Mouse (Mus musculus): ENCODE measurements around the gene Tgfb3. TPM values are rescaled to one million over a fixed set of nuclear protein-coding genes. Genes with fewer than 3 reads are reported as not detected.

The Tgfb3 gene
- polyA plus RNA-seq, 1 experiment from 2014 or later, result 4.0 TPM

- Histone ChIP-seq H3K9ac (ENCODE audit: low read depth, low read length) (no peak overlapping the region), H3K27me3 (ENCODE audit: control insufficient read depth, insufficient read depth, low read depth, low read length) (no peaks in the 10 kb centered on the region), H3K9me3 (replicated peaks; ENCODE audit: control insufficient read depth, low read length, poor library complexity, severe bottlenecking) (no peaks in the 10 kb centered on the region), H3K4me2 (ENCODE audit: low read length) (no peak overlapping the region), H3K4me3 (ENCODE audit: low read depth, low read length) (no peak overlapping the region), H3K27ac (ENCODE audit: low read length) (no peak overlapping the region), H3K4me1 (ENCODE audit: control insufficient read depth, insufficient read depth, low read length) (peaks cover 4% of the 10 kb centered on the region; the same call in 1 of the 2 replicates), H3K36me3 (ENCODE audit: control insufficient read depth, insufficient read depth, low read length) (no peaks in the 10 kb centered on the region)
- no peak for ATAC-seq
Observed at GRCm38 (mm10) chr12:86035586-86035985, 43.3 kb downstream of the Tgfb3 start.

GRCm38 (mm10) chr12:86030932-86031331 is 47.9 kb downstream of the Tgfb3 start:
- no peak overlapping the region for H3K9ac ChIP-seq (ENCODE audit: low read depth, low read length)
- no peak overlapping the region for H3K4me3 ChIP-seq (ENCODE audit: low read depth, low read length)
- H3K36me3 ChIP-seq (ENCODE audit: control insufficient read depth, insufficient read depth, low read length), result no peaks in the 10 kb centered on the region
- ATAC-seq, result no peak
- 80% methylated on average over 5 of the region's 5 CpGs for WGBS
- H3K27ac ChIP-seq (ENCODE audit: low read length), result no peak overlapping the region
- H3K4me2 ChIP-seq (ENCODE audit: low read length), result no peak overlapping the region
- H3K27me3 ChIP-seq (ENCODE audit: control insufficient read depth, insufficient read depth, low read depth, low read length), result no peaks in the 10 kb centered on the region
- H3K9me3 ChIP-seq (replicated peaks; ENCODE audit: control insufficient read depth, low read length, poor library complexity, severe bottlenecking), result no peaks in the 10 kb centered on the region
- H3K4me1 ChIP-seq (ENCODE audit: control insufficient read depth, insufficient read depth, low read length), result no peaks in the 10 kb centered on the region

DNA sequence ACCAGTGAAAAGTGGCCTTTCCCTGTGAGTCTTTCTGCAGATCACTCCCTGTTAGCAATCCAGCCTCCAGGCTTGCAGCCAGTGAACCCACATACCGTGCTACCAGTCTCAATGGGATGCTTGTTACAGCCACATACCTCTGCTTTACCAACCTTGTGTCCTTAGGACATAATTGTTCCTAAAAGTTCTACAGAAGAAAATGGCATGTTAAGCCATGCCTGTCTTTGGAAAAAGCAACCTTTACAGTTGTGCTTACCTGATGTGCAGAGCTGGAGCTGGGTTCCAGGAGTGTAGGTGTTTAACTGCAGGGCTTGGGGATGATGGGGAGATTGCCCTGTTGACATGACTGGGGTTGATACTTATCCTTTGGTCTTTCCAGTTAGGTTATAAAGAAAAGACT is 51.1 kb downstream of the Tgfb3 start:
- no peaks in the 10 kb centered on the region for H3K4me1 ChIP-seq (ENCODE audit: control insufficient read depth, insufficient read depth, low read length)
- H3K27ac ChIP-seq (ENCODE audit: low read length), result no peak overlapping the region
- no peaks in the 10 kb centered on the region for H3K27me3 ChIP-seq (ENCODE audit: control insufficient read depth, insufficient read depth, low read depth, low read length)
- no peak overlapping the region for H3K4me3 ChIP-seq (ENCODE audit: low read depth, low read length)
- H3K9ac ChIP-seq (ENCODE audit: low read depth, low read length), result no peak overlapping the region
- H3K36me3 ChIP-seq (ENCODE audit: control insufficient read depth, insufficient read depth, low read length), result no peaks in the 10 kb centered on the region
- no peak overlapping the region for H3K4me2 ChIP-seq (ENCODE audit: low read length)
- ATAC-seq, result no peak
- H3K9me3 ChIP-seq (replicated peaks; ENCODE audit: control insufficient read depth, low read length, poor library complexity, severe bottlenecking), result no peaks in the 10 kb centered on the region
- WGBS, result 87% methylated on average over 1 of the region's 1 CpGs

DNA sequence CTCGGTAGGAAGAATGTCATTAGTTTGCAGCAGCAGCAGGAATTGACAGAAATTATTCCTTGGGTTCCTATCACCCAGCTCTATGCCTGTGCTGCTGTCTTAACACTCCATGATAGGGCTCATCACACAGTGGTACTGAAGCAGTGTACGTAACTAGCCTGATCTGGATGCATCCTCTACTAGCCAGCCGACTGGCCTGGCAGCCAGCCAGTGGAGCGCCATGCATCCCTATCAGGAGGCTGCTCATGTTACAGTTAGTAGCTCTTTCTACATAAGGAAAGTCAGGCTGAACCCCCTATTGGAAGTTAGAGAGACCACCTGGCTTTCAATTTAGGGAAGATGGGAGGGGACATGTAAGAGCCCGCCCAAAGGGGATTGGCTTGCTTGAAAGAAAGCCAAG is 51.8 kb downstream of the Tgfb3 start:
- H3K9me3 ChIP-seq (replicated peaks; ENCODE audit: control insufficient read depth, low read length, poor library complexity, severe bottlenecking), result no peaks in the 10 kb centered on the region
- H3K4me2 ChIP-seq (ENCODE audit: low read length), result no peak overlapping the region
- no peaks in the 10 kb centered on the region for H3K27me3 ChIP-seq (ENCODE audit: control insufficient read depth, insufficient read depth, low read depth, low read length)
- no peak overlapping the region for H3K9ac ChIP-seq (ENCODE audit: low read depth, low read length)
- no peak for ATAC-seq
- no peaks in the 10 kb centered on the region for H3K4me1 ChIP-seq (ENCODE audit: control insufficient read depth, insufficient read depth, low read length)
- H3K36me3 ChIP-seq (ENCODE audit: control insufficient read depth, insufficient read depth, low read length), result no peaks in the 10 kb centered on the region
- 62% methylated on average over 5 of the region's 5 CpGs for WGBS
- H3K27ac ChIP-seq (ENCODE audit: low read length), result no peak overlapping the region
- no peak overlapping the region for H3K4me3 ChIP-seq (ENCODE audit: low read depth, low read length)

DNA sequence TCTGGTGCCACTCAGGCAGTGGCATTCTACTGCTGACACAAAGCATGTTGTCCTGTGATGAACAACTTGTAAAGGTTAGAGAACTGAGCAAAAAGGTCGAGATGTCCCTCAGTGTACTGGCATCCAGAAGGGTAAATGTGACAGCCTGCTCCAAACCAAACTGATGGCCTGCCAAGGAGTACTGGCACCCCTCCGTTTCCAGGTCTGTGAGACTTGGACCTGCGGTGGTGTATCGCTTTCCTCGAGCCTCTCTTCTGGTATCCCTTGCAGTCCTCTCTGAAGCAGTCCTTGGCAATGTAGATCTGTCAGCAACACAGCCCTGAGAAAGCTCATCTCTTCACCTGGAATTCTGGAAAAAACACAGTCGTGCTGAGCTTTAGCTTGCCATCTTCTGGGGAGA is 53.4 kb downstream of the Tgfb3 start:
- no peak for ATAC-seq
- 88% methylated on average over 6 of the region's 6 CpGs for WGBS
- Histone ChIP-seq H3K9ac (ENCODE audit: low read depth, low read length) (no peak overlapping the region), H3K9me3 (replicated peaks; ENCODE audit: control insufficient read depth, low read length, poor library complexity, severe bottlenecking) (no peaks in the 10 kb centered on the region), H3K4me3 (ENCODE audit: low read depth, low read length) (no peak overlapping the region), H3K27me3 (ENCODE audit: control insufficient read depth, insufficient read depth, low read depth, low read length) (no peaks in the 10 kb centered on the region), H3K27ac (ENCODE audit: low read length) (no peak overlapping the region), H3K36me3 (ENCODE audit: control insufficient read depth, insufficient read depth, low read length) (no peaks in the 10 kb centered on the region), H3K4me2 (ENCODE audit: low read length) (no peak overlapping the region), H3K4me1 (ENCODE audit: control insufficient read depth, insufficient read depth, low read length) (no peaks in the 10 kb centered on the region)

- 48% methylated on average over 4 of the region's 4 CpGs for WGBS
- no peak overlapping the region for H3K9ac ChIP-seq (ENCODE audit: low read depth, low read length)
- no peaks in the 10 kb centered on the region for H3K9me3 ChIP-seq (replicated peaks; ENCODE audit: control insufficient read depth, low read length, poor library complexity, severe bottlenecking)
- no peaks in the 10 kb centered on the region for H3K4me1 ChIP-seq (ENCODE audit: control insufficient read depth, insufficient read depth, low read length)
- H3K4me3 ChIP-seq (ENCODE audit: low read depth, low read length), result no peak overlapping the region
- no peaks in the 10 kb centered on the region for H3K36me3 ChIP-seq (ENCODE audit: control insufficient read depth, insufficient read depth, low read length)
- H3K4me2 ChIP-seq (ENCODE audit: low read length), result no peak overlapping the region
- H3K27me3 ChIP-seq (ENCODE audit: control insufficient read depth, insufficient read depth, low read depth, low read length), result no peaks in the 10 kb centered on the region
- H3K27ac ChIP-seq (ENCODE audit: low read length), result no peak overlapping the region
- no peak for ATAC-seq
Observed at GRCm38 (mm10) chr12:86024426-86024825, 54.4 kb downstream of the Tgfb3 start.

GRCm38 (mm10) chr12:86023081-86023871 is 55.6 kb downstream of the Tgfb3 start:
- Histone ChIP-seq H3K36me3 (ENCODE audit: control insufficient read depth, insufficient read depth, low read length) (no peaks in the 10 kb centered on the region), H3K4me1 (ENCODE audit: control insufficient read depth, insufficient read depth, low read length) (no peaks in the 10 kb centered on the region), H3K27ac (ENCODE audit: low read length) (no peak overlapping the region), H3K4me3 (ENCODE audit: low read depth, low read length) (no peak overlapping the region), H3K9me3 (replicated peaks; ENCODE audit: control insufficient read depth, low read length, poor library complexity, severe bottlenecking) (no peaks in the 10 kb centered on the region), H3K27me3 (ENCODE audit: control insufficient read depth, insufficient read depth, low read depth, low read length) (no peaks in the 10 kb centered on the region), H3K9ac (ENCODE audit: low read depth, low read length) (no peak overlapping the region), H3K4me2 (ENCODE audit: low read length) (no peak overlapping the region)
- 83% methylated on average over 4 of the region's 4 CpGs for WGBS
- no peak for ATAC-seq

DNA sequence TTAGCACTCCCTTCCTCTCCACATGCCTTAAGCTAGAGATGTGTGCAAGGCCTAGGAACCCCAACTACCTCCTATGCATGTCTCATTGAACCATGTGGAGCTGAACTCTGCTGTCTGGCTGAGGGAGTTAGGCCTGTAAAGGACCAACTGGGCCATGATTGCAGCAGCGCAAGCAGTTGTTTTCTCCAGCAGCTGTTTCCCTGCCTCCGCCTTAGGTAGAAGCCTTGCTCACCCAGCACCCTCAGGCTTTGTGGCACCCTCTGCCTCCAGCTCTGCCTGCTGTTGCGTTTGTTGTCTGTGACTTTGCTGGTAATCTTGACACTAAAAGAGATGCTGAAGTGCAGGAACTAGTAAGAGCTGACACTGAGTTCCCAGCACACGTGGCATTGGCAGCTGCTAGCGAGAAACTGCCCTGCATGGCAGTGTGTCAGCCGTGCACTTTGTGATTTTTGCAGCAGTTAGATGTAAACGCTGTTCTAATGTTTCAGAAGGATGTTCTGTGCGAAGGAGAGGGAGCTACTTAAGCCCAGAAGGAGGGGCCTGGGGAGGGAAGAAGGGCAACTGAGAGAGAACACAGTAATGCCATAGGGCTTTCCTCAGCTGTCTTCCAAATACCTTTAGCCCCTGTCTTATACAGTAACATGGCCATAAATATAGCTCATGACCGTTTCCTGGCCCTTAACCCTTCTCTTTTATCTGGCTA is 56.4 kb downstream of the Tgfb3 start:
- Histone ChIP-seq H3K9me3 (replicated peaks; ENCODE audit: control insufficient read depth, low read length, poor library complexity, severe bottlenecking) (no peaks in the 10 kb centered on the region), H3K4me1 (ENCODE audit: control insufficient read depth, insufficient read depth, low read length) (no peaks in the 10 kb centered on the region), H3K9ac (ENCODE audit: low read depth, low read length) (no peak overlapping the region), H3K27ac (ENCODE audit: low read length) (no peak overlapping the region), H3K4me3 (ENCODE audit: low read depth, low read length) (no peak overlapping the region), H3K27me3 (ENCODE audit: control insufficient read depth, insufficient read depth, low read depth, low read length) (no peaks in the 10 kb centered on the region), H3K4me2 (ENCODE audit: low read length) (no peak overlapping the region), H3K36me3 (ENCODE audit: control insufficient read depth, insufficient read depth, low read length) (no peaks in the 10 kb centered on the region)
- no peak for ATAC-seq
- 87% methylated on average over 9 of the region's 9 CpGs for WGBS

- Histone ChIP-seq H3K27ac (ENCODE audit: low read length) (no peak overlapping the region), H3K4me3 (ENCODE audit: low read depth, low read length) (no peak overlapping the region), H3K9me3 (replicated peaks; ENCODE audit: control insufficient read depth, low read length, poor library complexity, severe bottlenecking) (no peaks in the 10 kb centered on the region), H3K9ac (ENCODE audit: low read depth, low read length) (no peak overlapping the region), H3K27me3 (ENCODE audit: control insufficient read depth, insufficient read depth, low read depth, low read length) (no peaks in the 10 kb centered on the region), H3K4me2 (ENCODE audit: low read length) (no peak overlapping the region), H3K4me1 (ENCODE audit: control insufficient read depth, insufficient read depth, low read length) (no peaks in the 10 kb centered on the region), H3K36me3 (ENCODE audit: control insufficient read depth, insufficient read depth, low read length) (no peaks in the 10 kb centered on the region)
- no peak for ATAC-seq
- WGBS, result 79% methylated on average over 6 of the region's 6 CpGs
Observed at GRCm38 (mm10) chr12:86021583-86021982, 57.3 kb downstream of the Tgfb3 start.

Data from midbrain, embryonic 16.5 days (tissue).